Mouse (Mus musculus): ENCODE results near the gene Gm43518.

- TF ChIP-seq EP300 (IDR thresholded peaks at IDR 0.05; ENCODE audit: low read depth): no peak
- peak; percentile 70 for TF ChIP-seq CTCF (IDR thresholded peaks at IDR 0.05; ENCODE audit: low read depth)
Measured at GRCm38 (mm10) chr5:123933957-123934591, 6.9 kb downstream of the Gm43518 start.
